Mouse (Mus musculus) midbrain, embryonic 15.5 days (tissue): ENCODE results near the gene Esrp2. TPM values are rescaled to one million over a fixed set of nuclear protein-coding genes. Genes with fewer than 3 reads are reported as not detected.
A peak's percentile ranks its signal among the peaks of the same experiment; 100 is the strongest.

Source experiments
- ATAC-seq: fragments of 200-750 bp; cut with Nextera tagmentation; replicated peaks from 2 replicates; pipeline ENCODE4 v1.8.0; 2017; ENCODE audit warnings: moderate TSS enrichment
- H3K27ac ChIP-seq: fragments of 300-500 bp; sonication (generic); 2 replicates; pipeline ENCODE4 v1.5.1; 2015; ENCODE audit warnings: mild to moderate bottlenecking, inconsistent platforms
- H3K27me3 ChIP-seq: fragments of 300-500 bp; sonication (generic); replicated peaks from 2 replicates; pipeline ENCODE4 v1.6.1; 2015; ENCODE audit warnings: inconsistent platforms
- H3K36me3 ChIP-seq: fragments of 300-500 bp; sonication (generic); replicated peaks from 2 replicates; pipeline ENCODE4 v1.6.1; 2015; ENCODE audit warnings: inconsistent platforms
- H3K4me1 ChIP-seq: fragments of 300-500 bp; sonication (generic); 2 replicates; pipeline ENCODE4 v1.6.1; 2015; ENCODE audit warnings: inconsistent platforms
- H3K4me2 ChIP-seq: fragments of 300-500 bp; sonication (generic); 2 replicates; pipeline ENCODE4 v1.6.1; 2015; ENCODE audit warnings: inconsistent platforms, mild to moderate bottlenecking, moderate library complexity
- H3K4me3 ChIP-seq: fragments of 300-500 bp; sonication (generic); 2 replicates; pipeline ENCODE4 v1.5.1; 2015; ENCODE audit warnings: mild to moderate bottlenecking, inconsistent platforms
- H3K9ac ChIP-seq: fragments of 300-500 bp; sonication (generic); 2 replicates; pipeline ENCODE4 v1.6.1; 2015; ENCODE audit warnings: mild to moderate bottlenecking, inconsistent platforms
- H3K9me3 ChIP-seq: fragments of 300-500 bp; sonication (generic); 2 replicates; pipeline ENCODE4 v1.6.1; 2016; ENCODE audit warnings: inconsistent platforms
- WGBS: fragments of 180-500 bp; shearing (Covaris S2); methylation state at CpG from one replicate; pipeline ENCODE4 v1.1.7; 2015; ENCODE audit warnings: mixed read lengths; 5-methylcytosine and 5-hydroxymethylcytosine counted together
- polyA plus RNA-seq: library from polyadenylated mRNA; unstranded; fragments of >200 nt; fragmentation: Nextera tagmentation; extraction: Ambion mirVana; gene quantifications from 2 replicates; pipeline ENCODE4 v1.2.1, GENCODE M21; 2015

The Esrp2 gene
- 0.37 and 0.38 TPM in 2 replicates for polyA plus RNA-seq

- no peaks in the 10 kb centered on the region for H3K9me3 ChIP-seq
- ATAC-seq, result no peak
- peak within 1 kb of the TSS; percentile 52 for H3K9ac ChIP-seq
- peaks cover 33% of the 10 kb centered on the region for H3K4me1 ChIP-seq
- H3K4me2 ChIP-seq, result peak within 1 kb of the TSS; percentile 92
- no peaks in the 10 kb centered on the region; the same call in 1 of the 2 replicates for H3K36me3 ChIP-seq
- peaks cover 77% of the 10 kb centered on the region for H3K27me3 ChIP-seq
- H3K4me3 ChIP-seq, result peak within 1 kb of the TSS; percentile 41
- H3K27ac ChIP-seq, result no peak within 1 kb of the TSS
- WGBS, result 1% methylated on average over 85 of the region's 86 CpGs
These were observed at the start of gene Esrp2 for GRCm38 (mm10) chr8:106136156-106137130. Esrp2 (minus strand) TSS chr8:106136974.

DNA sequence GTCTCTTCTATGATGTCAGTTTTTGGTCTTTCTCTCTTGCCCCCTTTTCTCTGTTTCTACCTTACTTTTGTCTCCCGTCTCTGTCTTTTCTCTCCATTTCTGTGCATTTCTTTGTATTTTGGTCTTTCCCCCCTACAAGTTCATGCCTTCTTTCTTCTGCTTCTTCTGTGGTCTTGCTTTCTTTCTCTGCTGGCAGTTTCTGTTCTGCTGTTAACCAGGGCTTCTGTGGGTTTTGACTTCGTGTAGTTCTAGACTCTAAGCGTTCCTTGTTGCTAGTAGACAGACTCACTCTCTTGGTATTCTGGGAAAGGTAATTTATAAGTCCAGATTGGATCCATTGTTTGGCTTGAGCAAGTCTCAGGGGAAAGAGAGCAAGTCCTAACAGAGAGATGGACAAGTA, 49.6 kb upstream of the Esrp2 start:
- no peak for ATAC-seq
- no peaks in the 10 kb centered on the region for H3K9me3 ChIP-seq
- H3K27me3 ChIP-seq, result no peaks in the 10 kb centered on the region
- WGBS, result 93% methylated on average over 3 of the region's 3 CpGs
- no peak overlapping the region for H3K27ac ChIP-seq
- no peak overlapping the region for H3K4me3 ChIP-seq
- H3K9ac ChIP-seq, result no peak overlapping the region
- no peak overlapping the region for H3K4me2 ChIP-seq
- no peaks in the 10 kb centered on the region for H3K4me1 ChIP-seq
- peaks cover 12% of the 10 kb centered on the region; the same call in 1 of the 2 replicates for H3K36me3 ChIP-seq

DNA sequence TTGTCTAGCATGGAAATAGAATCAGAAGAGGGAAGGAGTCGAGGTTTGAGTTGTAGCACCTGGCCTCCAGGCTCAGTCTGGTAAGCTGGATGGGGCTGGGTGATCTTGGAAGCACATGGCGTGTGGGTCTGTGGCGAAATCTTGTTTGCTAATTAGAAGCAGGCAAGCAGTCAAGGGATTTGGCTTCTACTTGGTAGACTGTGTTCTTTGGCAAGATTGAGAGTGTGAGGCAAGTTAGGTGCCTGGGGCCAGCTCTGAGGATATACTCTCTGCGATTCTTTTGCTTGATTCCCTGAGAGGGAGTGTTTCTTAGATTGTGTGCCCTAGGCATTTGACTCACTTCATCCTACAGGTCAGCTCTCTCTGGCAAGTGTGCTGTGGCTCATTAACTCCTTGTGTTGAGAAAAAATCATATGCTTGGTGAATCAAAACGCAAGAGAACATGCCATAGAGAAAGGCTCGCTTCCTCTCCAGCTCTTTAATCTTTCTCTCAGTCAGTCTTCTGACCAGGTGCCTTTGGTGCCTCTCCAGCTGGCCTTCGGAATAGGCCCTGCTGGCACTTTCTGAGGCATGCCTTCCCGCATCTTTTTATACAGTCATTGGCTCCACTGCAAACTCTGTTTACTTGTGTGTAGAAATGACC, 49.0 kb upstream of the Esrp2 start:
- H3K9me3 ChIP-seq, result no peaks in the 10 kb centered on the region
- no peak overlapping the region for H3K4me3 ChIP-seq
- H3K27me3 ChIP-seq, result no peaks in the 10 kb centered on the region
- H3K4me2 ChIP-seq, result no peak overlapping the region
- no peak for ATAC-seq
- H3K4me1 ChIP-seq, result no peaks in the 10 kb centered on the region
- H3K9ac ChIP-seq, result no peak overlapping the region
- no peak overlapping the region for H3K27ac ChIP-seq
- 90% methylated on average over 8 of the region's 8 CpGs for WGBS
- H3K36me3 ChIP-seq, result peaks cover 12% of the 10 kb centered on the region; the same call in 1 of the 2 replicates

DNA sequence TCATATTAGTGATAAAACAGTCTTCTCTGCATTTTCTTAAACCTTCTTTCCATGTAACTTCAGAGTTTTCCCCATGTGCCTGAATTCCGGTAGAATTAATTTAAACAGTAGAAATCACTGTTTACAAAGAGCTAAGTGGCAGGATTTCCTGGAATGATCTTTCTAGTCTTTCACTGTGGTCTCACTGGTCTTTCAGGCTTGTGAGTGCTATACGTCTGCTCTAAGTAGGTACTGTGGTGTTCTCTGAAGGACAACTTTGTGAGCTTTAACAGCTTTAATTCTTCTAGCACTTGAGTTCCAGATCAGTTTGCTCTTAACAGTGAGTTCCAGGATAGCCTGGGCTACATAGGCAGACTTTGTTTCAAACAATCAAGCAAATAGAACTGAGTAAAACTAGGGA, 41.7 kb upstream of the Esrp2 start:
- ATAC-seq, result no peak
- Histone ChIP-seq H3K4me3 (no peak overlapping the region), H3K36me3 (no peaks in the 10 kb centered on the region; the same call in 1 of the 2 replicates), H3K9ac (no peak overlapping the region), H3K9me3 (no peaks in the 10 kb centered on the region), H3K4me2 (no peak overlapping the region), H3K27ac (no peak overlapping the region), H3K4me1 (peaks cover 9% of the 10 kb centered on the region; the same call in 1 of the 2 replicates), H3K27me3 (no peaks in the 10 kb centered on the region)
- WGBS, result 74% methylated on average over 2 of the region's 2 CpGs

DNA sequence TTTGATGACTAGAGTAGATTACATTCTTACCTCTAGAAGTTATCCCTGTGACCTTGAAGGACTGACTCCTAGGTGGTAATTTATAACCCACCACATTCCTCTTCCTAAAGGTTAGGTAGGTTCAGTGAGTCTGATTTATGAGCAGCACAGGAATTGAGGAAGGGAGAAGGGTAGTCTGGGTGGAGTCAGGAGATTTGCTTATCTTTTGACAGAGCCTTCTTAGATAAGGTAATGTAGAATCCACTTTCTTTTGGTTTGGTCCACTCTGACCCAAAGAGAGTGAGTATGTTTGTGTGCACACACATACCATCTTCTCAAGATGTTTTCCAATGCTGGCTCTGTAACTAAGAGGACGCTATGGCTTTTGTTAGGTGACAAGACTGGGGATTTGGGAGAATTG, 40.8 kb upstream of the Esrp2 start:
- no peak overlapping the region for H3K4me2 ChIP-seq
- 70% methylated on average over 1 of the region's 1 CpGs for WGBS
- ATAC-seq, result no peak

DNA sequence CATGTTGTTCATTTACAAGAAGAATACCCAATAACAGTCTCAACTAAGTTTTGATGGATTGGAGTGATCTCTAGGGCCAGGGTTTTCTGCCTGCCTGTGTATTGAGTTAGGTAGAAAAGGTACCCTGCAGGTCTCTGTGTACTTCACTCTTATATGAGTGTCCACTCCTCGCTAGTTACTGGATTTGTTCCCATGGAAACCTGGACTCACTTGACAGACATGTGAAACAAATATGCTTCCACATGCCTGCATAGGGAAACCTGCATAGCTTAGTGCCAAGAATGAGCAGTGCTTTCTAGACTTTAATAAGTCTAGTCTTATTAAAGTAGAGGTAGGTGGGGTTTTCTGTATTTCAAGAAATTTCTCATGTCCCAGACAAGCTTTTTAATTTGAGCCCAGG, 40.1 kb upstream of the Esrp2 start:
- H3K27ac ChIP-seq, result no peak overlapping the region
- WGBS, result 12% methylated on average over 1 of the region's 1 CpGs
- no peak for ATAC-seq
- H3K4me2 ChIP-seq, result no peak overlapping the region
- H3K27me3 ChIP-seq, result no peaks in the 10 kb centered on the region
- no peaks in the 10 kb centered on the region for H3K36me3 ChIP-seq
- H3K4me3 ChIP-seq, result no peak overlapping the region
- H3K9ac ChIP-seq, result no peak overlapping the region
- peaks cover 9% of the 10 kb centered on the region; the same call in 1 of the 2 replicates for H3K4me1 ChIP-seq
- no peaks in the 10 kb centered on the region for H3K9me3 ChIP-seq

More for the DNA sequence above, 40.8 kb upstream of the Esrp2 start:
- Histone ChIP-seq H3K36me3 (no peaks in the 10 kb centered on the region), H3K9ac (no peak overlapping the region), H3K4me3 (no peak overlapping the region), H3K27ac (no peak overlapping the region), H3K9me3 (no peaks in the 10 kb centered on the region), H3K27me3 (no peaks in the 10 kb centered on the region), H3K4me1 (peaks cover 9% of the 10 kb centered on the region; the same call in 1 of the 2 replicates)

GRCm38 (mm10) chr8:106173566-106173965, 36.8 kb upstream of the Esrp2 start:
- H3K4me2 ChIP-seq, result no peak overlapping the region
- WGBS, result 96% methylated on average over 3 of the region's 3 CpGs
- H3K36me3 ChIP-seq, result no peaks in the 10 kb centered on the region
- H3K4me1 ChIP-seq, result peaks cover 19% of the 10 kb centered on the region
- H3K27me3 ChIP-seq, result no peaks in the 10 kb centered on the region
- ATAC-seq, result no peak
- H3K4me3 ChIP-seq, result no peak overlapping the region
- H3K9ac ChIP-seq, result no peak overlapping the region
- H3K27ac ChIP-seq, result no peak overlapping the region
- no peaks in the 10 kb centered on the region for H3K9me3 ChIP-seq

DNA sequence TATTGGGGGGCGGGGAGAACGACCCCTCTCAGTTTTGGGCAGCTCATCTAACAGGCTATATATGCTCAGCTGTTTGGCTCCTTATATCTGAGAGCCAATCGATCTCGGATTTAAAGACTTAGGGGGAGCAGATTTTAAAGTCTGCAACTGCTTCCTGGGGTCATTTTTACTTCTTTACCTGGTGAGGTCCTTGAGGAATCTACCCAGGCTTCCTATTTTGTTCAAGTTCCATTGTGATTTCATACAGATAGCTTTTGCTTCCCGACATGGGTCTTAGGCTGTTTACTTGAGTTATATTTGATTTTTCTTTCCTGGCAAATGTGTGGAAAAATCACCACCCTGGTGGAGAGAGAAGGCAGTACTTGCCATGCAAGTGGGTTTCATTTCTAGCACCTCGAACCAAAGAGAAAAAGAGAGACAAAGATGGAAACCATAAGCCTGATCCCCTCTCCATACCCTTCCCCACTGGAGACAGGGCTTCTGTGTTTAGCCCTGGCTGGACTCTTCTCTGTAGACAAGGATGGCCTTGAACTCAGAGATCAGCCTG, 33.2 kb upstream of the Esrp2 start:
- H3K27ac ChIP-seq, result peak overlapping the region; percentile 92
- no peaks in the 10 kb centered on the region for H3K9me3 ChIP-seq
- no peaks in the 10 kb centered on the region for H3K27me3 ChIP-seq
- 31% methylated on average over 6 of the region's 6 CpGs for WGBS
- H3K9ac ChIP-seq, result peak overlapping the region; percentile 88
- no peak for ATAC-seq
- peak overlapping the region; percentile 83 for H3K4me2 ChIP-seq
- H3K36me3 ChIP-seq, result no peaks in the 10 kb centered on the region
- peaks cover 19% of the 10 kb centered on the region for H3K4me1 ChIP-seq
- peak overlapping the region; percentile 90 for H3K4me3 ChIP-seq

GRCm38 (mm10) chr8:106169017-106169933, 32.5 kb upstream of the Esrp2 start:
- ATAC-seq, result peak; percentile 87
- peak overlapping the region; percentile 92 for H3K27ac ChIP-seq
- H3K9me3 ChIP-seq, result no peaks in the 10 kb centered on the region
- 2% methylated on average over 53 of the region's 54 CpGs for WGBS
- peak overlapping the region; percentile 90 for H3K4me3 ChIP-seq
- H3K36me3 ChIP-seq, result peaks cover 3% of the 10 kb centered on the region; the same call in 1 of the 2 replicates
- H3K4me1 ChIP-seq, result peaks cover 19% of the 10 kb centered on the region
- peak overlapping the region; percentile 83 for H3K4me2 ChIP-seq
- H3K9ac ChIP-seq, result peak overlapping the region; percentile 88
- no peaks in the 10 kb centered on the region for H3K27me3 ChIP-seq

DNA sequence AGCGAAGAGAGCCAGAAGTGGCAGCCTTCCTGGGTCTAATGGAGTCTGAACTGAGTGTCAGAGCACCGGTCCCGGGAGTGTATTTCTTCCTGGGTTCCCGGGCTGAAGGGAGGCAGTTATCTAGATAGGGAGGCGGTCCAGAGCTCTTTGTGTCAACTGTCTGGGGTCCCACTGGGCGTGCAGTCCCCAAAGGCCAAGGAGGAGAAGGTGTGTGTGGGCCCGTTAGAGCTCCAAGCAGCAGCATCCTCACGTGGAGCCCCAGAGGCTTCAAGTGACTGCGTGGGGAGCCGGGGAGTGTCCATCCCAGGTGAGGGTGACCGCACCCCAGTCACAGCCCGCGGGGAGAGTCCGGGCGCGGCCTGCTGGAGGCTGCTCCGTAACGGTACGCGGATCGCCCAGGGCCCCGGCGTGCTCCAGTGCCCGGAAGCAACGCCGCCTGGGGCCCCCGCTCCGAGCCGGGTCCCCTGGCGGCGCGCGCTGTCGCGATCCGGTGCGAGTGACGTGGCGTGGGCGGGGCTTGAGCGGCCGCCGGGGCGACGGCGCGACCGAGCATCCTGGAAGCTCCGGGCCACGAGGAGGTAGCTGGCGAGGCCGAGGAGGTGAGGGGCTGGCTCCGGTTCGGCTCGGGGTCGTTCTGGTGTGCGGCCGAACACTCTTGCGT, 31.7 kb upstream of the Esrp2 start, which contains the start of gene Slc7a6:
Slc7a6 (plus strand) TSS at position 502 of the 661 bp plus-strand sequence.
- Histone ChIP-seq H3K9ac (peak within 1 kb of the TSS; percentile 88), H3K9me3 (no peaks in the 10 kb centered on the region), H3K27ac (peak within 1 kb of the TSS; percentile 92), H3K4me1 (peaks cover 19% of the 10 kb centered on the region), H3K36me3 (peaks cover 11% of the 10 kb centered on the region; the same call in 1 of the 2 replicates), H3K27me3 (no peaks in the 10 kb centered on the region), H3K4me2 (peak within 1 kb of the TSS; percentile 83), H3K4me3 (peak within 1 kb of the TSS; percentile 90)
- ATAC-seq, result peak; percentile 93
- under 1% methylated on average over 59 of the region's 59 CpGs for WGBS

DNA sequence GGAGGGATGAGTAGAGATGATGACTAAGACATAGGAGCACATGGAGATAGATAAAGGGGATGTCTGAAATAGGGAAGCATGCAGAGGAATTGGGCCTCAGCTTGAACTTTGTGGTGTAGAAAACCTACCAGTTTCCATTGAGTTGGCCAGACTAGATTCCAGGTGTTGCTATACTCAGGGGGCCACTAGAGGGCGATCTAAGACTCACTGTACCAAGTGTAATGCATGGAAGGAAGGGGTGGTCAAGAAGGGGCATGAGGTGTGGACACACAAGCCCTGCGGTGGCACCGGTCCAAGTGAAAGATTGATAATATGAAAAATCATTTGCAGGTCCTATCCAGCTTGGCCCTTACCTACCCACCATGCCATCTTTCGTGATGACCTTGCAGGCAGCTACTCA, 28.7 kb upstream of the Esrp2 start:
- H3K4me2 ChIP-seq, result no peak overlapping the region
- WGBS, result 54% methylated on average over 4 of the region's 4 CpGs
- no peaks in the 10 kb centered on the region for H3K27me3 ChIP-seq
- H3K27ac ChIP-seq, result no peak overlapping the region
- no peaks in the 10 kb centered on the region for H3K9me3 ChIP-seq
- H3K4me3 ChIP-seq, result no peak overlapping the region
- peaks cover 39% of the 10 kb centered on the region; the same call in 1 of the 2 replicates for H3K36me3 ChIP-seq
- H3K9ac ChIP-seq, result no peak overlapping the region
- H3K4me1 ChIP-seq, result peaks cover 18% of the 10 kb centered on the region
- ATAC-seq, result no peak
